Comparison of ENCODE assay signal across 1 mouse cellular context in genomic region chr12:109439974-109440373, GRCm38 (mm10).
TF ChIP-seq lines count a peak whose summit lies in the region.

No protein-coding gene starts in this region.

TF ChIP-seq in MEL, 35 proteins besides CTCF, POLR2A, EP300 and RAD21:
- TF ChIP-seq POLR2AphosphoS2 (IDR thresholded peaks at IDR 0.05; ENCODE audit: low read length) (no peak), MAX (IDR thresholded peaks at IDR 0.05; ENCODE audit: low read length) (no peak), CHD2 (IDR thresholded peaks at IDR 0.05; ENCODE audit: low read length) (peak; percentile 47; the same call in 1 of the 2 replicates), MYC (IDR thresholded peaks at IDR 0.05; ENCODE audit: low read depth, low read length) (no peak), MAZ (IDR thresholded peaks at IDR 0.05; ENCODE audit: low read depth, low read length) (no peak), MXI1 (IDR thresholded peaks at IDR 0.05; ENCODE audit: low read depth, low read length) (no peak), USF2 (IDR thresholded peaks at IDR 0.05; ENCODE audit: borderline replicate concordance in 1 of 2, insufficient read depth in 1 of 2, low read depth in 1 of 2, low read length in 2 of 2) (no peak), HCFC1 (IDR thresholded peaks at IDR 0.05; ENCODE audit: low read depth, low read length) (no peak), CHD1 (IDR thresholded peaks at IDR 0.05; ENCODE audit: low read depth, low read length) (no peak), TCF12 (IDR thresholded peaks at IDR 0.05; ENCODE audit: low read depth, low read length) (0 out of 2 replicates have a peak, but pooled peaks have one; percentile 36), SMC3 (IDR thresholded peaks at IDR 0.05; ENCODE audit: low read depth, low read length) (no peak), RCOR1 (IDR thresholded peaks at IDR 0.05; ENCODE audit: low read depth, low read length) (no peak), UBTF (IDR thresholded peaks at IDR 0.05; ENCODE audit: borderline replicate concordance, insufficient read depth, low read depth, low read length) (no peak), ETS1 (IDR thresholded peaks at IDR 0.05; ENCODE audit: low read depth, low read length) (peak; percentile 49; the same call in 1 of the 2 replicates), ELF1 (IDR thresholded peaks at IDR 0.05; ENCODE audit: low read depth, low read length) (no peak), GATA1 (IDR thresholded peaks at IDR 0.05; ENCODE audit: low read depth, low read length) (no peak), JUND (IDR thresholded peaks at IDR 0.05; ENCODE audit: low read depth, low read length) (no peak)
